Mouse (Mus musculus) forebrain, embryonic 13.5 days (tissue): ENCODE data around the gene Cd3g. TPM values are rescaled to one million over a fixed set of nuclear protein-coding genes. Genes with fewer than 3 reads are reported as not detected.

Experiments used
- ATAC-seq: fragments of 200-750 bp; cut with Nextera tagmentation; 2 replicates; pipeline ENCODE4 v1.8.0; 2017
- H3K27ac ChIP-seq: fragments of 300-500 bp; sonication (generic); 2 replicates; pipeline ENCODE4 v1.5.1; 2015; ENCODE audit warnings: inconsistent platforms, mild to moderate bottlenecking, moderate library complexity
- H3K27me3 ChIP-seq: fragments of 300-500 bp; sonication (generic); 2 replicates; pipeline ENCODE4 v1.6.1; 2015; ENCODE audit warnings: mild to moderate bottlenecking, inconsistent platforms
- H3K36me3 ChIP-seq: fragments of 300-500 bp; sonication (generic); 2 replicates; pipeline ENCODE4 v1.6.1; 2015; ENCODE audit warnings: mild to moderate bottlenecking, inconsistent platforms; ENCODE audit not compliant: poor library complexity, severe bottlenecking
- H3K4me1 ChIP-seq: fragments of 300-500 bp; sonication (generic); 2 replicates; pipeline ENCODE4 v1.6.1; 2015; ENCODE audit warnings: inconsistent platforms
- H3K4me2 ChIP-seq: fragments of 300-500 bp; sonication (generic); 2 replicates; pipeline ENCODE4 v1.6.1; 2015; ENCODE audit warnings: inconsistent platforms, mild to moderate bottlenecking, moderate library complexity
- H3K4me3 ChIP-seq: fragments of 300-500 bp; sonication (generic); 2 replicates; pipeline ENCODE4 v1.5.1; 2015; ENCODE audit warnings: mild to moderate bottlenecking, inconsistent platforms
- H3K9ac ChIP-seq: fragments of 300-500 bp; sonication (generic); 2 replicates; pipeline ENCODE4 v1.6.1; 2015; ENCODE audit warnings: mild to moderate bottlenecking, inconsistent platforms
- H3K9me3 ChIP-seq: fragments of 300-500 bp; sonication (generic); replicated peaks from 2 replicates; pipeline ENCODE4 v1.6.1; 2016; ENCODE audit warnings: inconsistent platforms
- WGBS: fragments of 180-500 bp; shearing (Covaris S2); methylation state at CpG from one replicate; pipeline ENCODE4 v1.1.7; 2015; 5-methylcytosine and 5-hydroxymethylcytosine counted together
- polyA plus RNA-seq: library from polyadenylated mRNA; unstranded; fragments of >200 nt; fragmentation: Nextera tagmentation; extraction: Ambion mirVana; gene quantifications from 2 replicates; pipeline ENCODE4 v1.2.1, GENCODE M21; 2015

The Cd3g gene
- polyA plus RNA-seq, 1 experiment from 2014 or later, result not detected

DNA sequence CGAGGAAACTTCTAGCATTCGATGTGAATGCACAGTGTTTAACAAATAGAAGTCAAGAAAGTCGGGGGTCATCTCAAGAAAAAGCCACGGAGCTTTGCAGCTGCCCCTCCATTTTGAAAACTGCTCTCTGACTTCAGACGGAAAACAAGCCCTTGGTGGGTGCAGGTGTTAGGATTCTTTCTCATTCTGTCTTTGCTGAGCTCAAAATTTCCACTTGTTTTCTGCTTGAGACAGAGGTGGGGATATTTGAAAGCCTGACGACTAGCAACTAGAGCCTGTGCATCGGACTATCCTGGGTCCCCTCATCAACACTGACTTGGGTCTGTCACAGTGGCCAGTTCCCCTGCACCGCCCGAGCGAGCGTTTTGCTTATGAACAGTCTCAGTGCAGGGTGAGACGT lies 27.2 kb upstream of the Cd3g start:
- Histone ChIP-seq H3K4me2 (no peak overlapping the region), H3K36me3 (no peaks in the 10 kb centered on the region), H3K27me3 (peaks cover 3% of the 10 kb centered on the region; the same call in 1 of the 2 replicates), H3K27ac (no peak overlapping the region), H3K9ac (no peak overlapping the region), H3K4me3 (no peak overlapping the region), H3K9me3 (no peaks in the 10 kb centered on the region), H3K4me1 (no peaks in the 10 kb centered on the region)
- 80% methylated on average over 12 of the region's 12 CpGs for WGBS
- ATAC-seq, result no peak

DNA sequence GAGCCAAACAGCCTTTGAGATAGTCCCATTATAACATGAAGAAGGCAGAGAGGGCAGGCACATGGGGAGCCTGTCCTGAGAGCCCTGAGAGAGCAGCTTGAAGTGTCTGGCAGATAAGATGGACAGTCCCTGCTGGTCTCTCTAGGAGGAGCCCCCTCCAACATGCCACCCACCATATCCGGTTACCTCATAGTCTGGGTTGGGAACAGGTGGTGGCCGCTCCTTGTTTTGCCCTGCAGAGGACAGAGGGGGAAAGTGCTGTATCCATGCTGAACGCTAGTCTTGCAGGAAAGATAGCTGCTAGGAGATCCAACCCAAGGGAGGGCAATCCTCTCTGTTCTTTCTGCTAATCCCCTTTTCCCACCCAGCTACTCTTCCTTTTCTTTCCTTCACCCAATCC lies 20.0 kb upstream of the Cd3g start:
- no peak overlapping the region for H3K4me3 ChIP-seq
- H3K9me3 ChIP-seq, result no peaks in the 10 kb centered on the region
- no peak overlapping the region for H3K4me2 ChIP-seq
- H3K27me3 ChIP-seq, result no peaks in the 10 kb centered on the region
- 74% methylated on average over 3 of the region's 3 CpGs for WGBS
- H3K27ac ChIP-seq, result no peak overlapping the region
- H3K36me3 ChIP-seq, result no peaks in the 10 kb centered on the region
- no peak for ATAC-seq
- H3K4me1 ChIP-seq, result no peaks in the 10 kb centered on the region
- no peak overlapping the region for H3K9ac ChIP-seq

DNA sequence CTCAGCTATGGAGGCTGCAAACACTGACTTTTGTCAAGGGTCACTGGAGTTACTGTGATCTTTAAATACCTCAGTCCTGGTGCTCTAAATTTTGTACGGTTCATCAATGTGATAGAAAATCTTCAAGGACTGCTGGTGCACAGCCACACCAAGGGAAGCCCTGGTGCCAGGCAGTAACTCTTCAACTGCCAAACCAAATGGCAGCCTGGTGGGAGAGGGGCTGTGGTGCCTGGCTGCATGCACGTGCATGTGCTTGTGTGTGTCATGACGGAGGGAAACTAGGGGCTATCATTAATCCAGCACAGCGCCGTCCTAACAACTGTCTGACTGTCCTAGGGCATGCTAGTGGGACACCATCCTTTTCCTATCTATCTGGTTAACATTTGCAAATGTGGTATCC lies 19.5 kb upstream of the Cd3g start:
- H3K36me3 ChIP-seq, result no peaks in the 10 kb centered on the region
- no peaks in the 10 kb centered on the region for H3K9me3 ChIP-seq
- H3K4me3 ChIP-seq, result no peak overlapping the region
- no peak overlapping the region for H3K27ac ChIP-seq
- H3K4me2 ChIP-seq, result no peak overlapping the region
- ATAC-seq, result no peak
- no peaks in the 10 kb centered on the region for H3K4me1 ChIP-seq
- no peaks in the 10 kb centered on the region for H3K27me3 ChIP-seq
- no peak overlapping the region for H3K9ac ChIP-seq
- 84% methylated on average over 5 of the region's 5 CpGs for WGBS

DNA sequence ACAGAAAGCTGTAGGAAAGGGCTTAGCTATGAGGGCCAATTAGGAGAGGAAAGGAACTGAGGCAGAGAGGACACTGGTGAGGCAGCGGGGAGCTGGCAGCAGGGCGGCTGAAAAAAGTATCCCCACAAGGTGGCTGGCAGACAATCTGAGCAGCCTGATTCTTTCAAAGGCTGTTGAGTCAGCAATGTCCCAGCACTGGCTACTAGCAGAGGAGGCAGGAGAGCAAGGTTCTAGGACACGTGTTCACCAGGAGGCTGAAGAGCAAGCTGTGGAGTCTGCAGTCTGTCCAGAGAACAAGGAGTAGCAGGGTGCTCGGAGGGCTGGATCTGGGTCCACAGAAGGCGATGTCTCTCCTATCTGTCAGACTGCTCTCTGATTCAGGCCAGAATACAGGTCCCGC lies 18.9 kb upstream of the Cd3g start:
- Histone ChIP-seq H3K27ac (no peak overlapping the region), H3K36me3 (no peaks in the 10 kb centered on the region), H3K4me2 (no peak overlapping the region), H3K27me3 (no peaks in the 10 kb centered on the region), H3K9me3 (no peaks in the 10 kb centered on the region), H3K4me3 (no peak overlapping the region), H3K4me1 (no peaks in the 10 kb centered on the region), H3K9ac (no peak overlapping the region)
- WGBS, result 53% methylated on average over 6 of the region's 6 CpGs
- no peak for ATAC-seq

DNA sequence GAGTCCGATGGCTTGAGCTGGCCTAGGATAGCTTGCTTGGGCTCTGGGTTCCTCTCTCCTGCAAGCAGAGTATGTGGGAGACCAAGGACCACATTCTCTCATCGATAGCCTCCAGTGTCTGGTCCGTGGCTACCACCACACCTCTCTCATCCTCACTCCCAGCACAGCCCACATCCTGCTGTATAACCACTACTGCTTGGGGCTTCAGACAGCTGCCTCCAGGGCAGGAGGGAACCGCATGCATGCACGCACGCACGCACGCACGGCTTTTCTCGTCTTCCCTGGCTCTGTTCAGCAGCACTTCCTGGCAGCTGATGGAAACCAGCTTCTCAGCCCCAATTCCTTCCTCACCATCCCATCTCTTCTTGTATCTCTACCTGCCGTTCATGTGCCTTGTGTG lies 17.9 kb upstream of the Cd3g start:
- H3K4me1 ChIP-seq, result no peaks in the 10 kb centered on the region
- H3K36me3 ChIP-seq, result no peaks in the 10 kb centered on the region
- no peak overlapping the region for H3K4me3 ChIP-seq
- H3K9ac ChIP-seq, result no peak overlapping the region
- no peak for ATAC-seq
- no peaks in the 10 kb centered on the region for H3K27me3 ChIP-seq
- H3K4me2 ChIP-seq, result no peak overlapping the region
- no peak overlapping the region for H3K27ac ChIP-seq
- WGBS, result 83% methylated on average over 11 of the region's 11 CpGs
- no peaks in the 10 kb centered on the region for H3K9me3 ChIP-seq

DNA sequence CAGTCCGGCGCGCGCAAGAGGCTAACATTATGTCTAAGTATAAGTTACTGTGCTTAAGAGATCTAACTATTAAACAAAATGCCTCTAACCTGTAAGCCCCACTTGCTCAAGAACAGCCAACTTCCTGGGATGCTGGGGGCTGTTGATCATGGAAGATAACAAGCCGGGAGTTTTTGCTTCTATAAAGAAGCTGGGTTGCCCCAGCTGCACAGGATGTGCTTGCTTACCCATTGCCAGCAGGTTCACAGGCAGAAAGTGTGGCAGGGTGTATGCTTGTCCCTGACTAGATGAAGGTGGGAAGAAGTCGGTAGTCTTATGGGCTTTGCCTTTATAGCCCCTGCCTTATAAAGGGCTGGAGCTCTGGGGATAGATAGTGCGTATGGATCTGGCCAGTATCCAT lies 16.4 kb upstream of the Cd3g start:
- H3K9ac ChIP-seq, result no peak overlapping the region
- H3K27ac ChIP-seq, result no peak overlapping the region
- ATAC-seq, result no peak
- no peaks in the 10 kb centered on the region for H3K4me1 ChIP-seq
- WGBS, result 96% methylated on average over 7 of the region's 7 CpGs
- no peaks in the 10 kb centered on the region for H3K9me3 ChIP-seq
- no peaks in the 10 kb centered on the region for H3K27me3 ChIP-seq
- H3K4me3 ChIP-seq, result no peak overlapping the region
- H3K36me3 ChIP-seq, result no peaks in the 10 kb centered on the region
- no peak overlapping the region for H3K4me2 ChIP-seq

DNA sequence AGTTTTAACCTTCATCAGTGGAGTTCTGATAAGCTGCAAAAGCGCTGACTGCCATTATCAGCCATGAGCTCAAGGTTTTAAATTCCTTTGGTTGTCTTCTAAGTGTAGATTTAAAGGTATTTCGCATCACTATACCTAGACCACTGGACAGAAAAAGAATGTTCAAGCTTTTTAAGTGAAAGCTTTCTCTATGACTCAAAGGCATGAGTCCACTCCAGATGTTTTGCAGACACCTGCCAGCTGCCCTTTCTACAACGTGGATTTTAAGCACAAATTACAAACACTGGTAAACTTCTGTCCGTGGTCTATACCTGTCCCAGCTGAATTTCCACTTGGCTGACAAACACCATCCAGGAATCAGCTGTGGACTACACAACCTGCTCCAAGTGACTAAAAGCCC lies 14.7 kb upstream of the Cd3g start:
- H3K9ac ChIP-seq, result no peak overlapping the region
- H3K4me2 ChIP-seq, result no peak overlapping the region
- no peaks in the 10 kb centered on the region for H3K36me3 ChIP-seq
- no peaks in the 10 kb centered on the region for H3K4me1 ChIP-seq
- H3K27me3 ChIP-seq, result no peaks in the 10 kb centered on the region
- WGBS, result 76% methylated on average over 4 of the region's 4 CpGs
- no peaks in the 10 kb centered on the region for H3K9me3 ChIP-seq
- no peak overlapping the region for H3K4me3 ChIP-seq
- no peak for ATAC-seq
- no peak overlapping the region for H3K27ac ChIP-seq

DNA sequence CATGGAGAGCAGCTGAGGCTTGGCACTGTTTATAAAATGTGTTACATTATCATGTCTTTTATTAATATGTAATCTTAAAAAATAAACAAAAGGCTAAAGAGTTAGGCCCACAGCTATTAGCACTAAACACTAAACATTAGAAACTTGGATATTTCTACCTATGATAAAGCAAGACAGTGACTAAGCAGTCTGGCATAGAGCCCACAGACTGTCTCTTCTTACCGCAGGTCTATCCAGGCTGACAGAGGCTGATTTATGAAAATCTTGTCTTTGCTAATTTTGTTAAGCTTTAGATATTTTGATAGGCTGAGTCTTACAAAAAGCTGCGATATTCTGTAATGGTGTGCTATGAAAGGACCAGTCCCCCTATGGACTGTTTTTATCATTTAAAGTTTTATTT lies 13.0 kb upstream of the Cd3g start:
- 97% methylated on average over 2 of the region's 2 CpGs for WGBS
- no peak overlapping the region for H3K4me2 ChIP-seq
- ATAC-seq, result no peak
- H3K36me3 ChIP-seq, result no peaks in the 10 kb centered on the region
- H3K9ac ChIP-seq, result no peak overlapping the region
- no peaks in the 10 kb centered on the region for H3K4me1 ChIP-seq
- H3K27me3 ChIP-seq, result no peaks in the 10 kb centered on the region
- H3K4me3 ChIP-seq, result no peak overlapping the region
- H3K9me3 ChIP-seq, result no peaks in the 10 kb centered on the region
- no peak overlapping the region for H3K27ac ChIP-seq

DNA sequence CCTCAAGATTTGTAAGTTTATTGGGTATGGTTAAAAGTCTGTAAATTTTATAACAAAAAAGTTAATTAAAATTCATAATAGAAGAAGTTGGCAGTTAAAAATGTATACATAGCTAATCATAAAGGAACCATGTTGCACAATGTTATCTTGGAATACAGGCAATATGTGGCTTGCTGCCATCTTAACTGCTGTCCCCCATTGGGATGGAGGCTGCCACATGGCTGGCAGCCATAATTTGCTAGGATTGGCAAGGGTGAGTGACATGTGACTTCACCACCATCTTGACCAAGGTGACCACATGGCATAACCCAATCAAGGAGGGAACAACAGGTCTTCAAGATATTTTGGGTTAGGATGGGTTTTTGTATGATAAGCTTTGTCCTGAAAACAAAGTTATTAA lies 12.0 kb upstream of the Cd3g start:
- ATAC-seq, result no peak
- no peak overlapping the region for H3K4me2 ChIP-seq
- no peaks in the 10 kb centered on the region for H3K4me1 ChIP-seq
- H3K27me3 ChIP-seq, result no peaks in the 10 kb centered on the region
- H3K4me3 ChIP-seq, result no peak overlapping the region
- no peak overlapping the region for H3K9ac ChIP-seq
- no peaks in the 10 kb centered on the region for H3K9me3 ChIP-seq
- H3K27ac ChIP-seq, result no peak overlapping the region
- H3K36me3 ChIP-seq, result no peaks in the 10 kb centered on the region

DNA sequence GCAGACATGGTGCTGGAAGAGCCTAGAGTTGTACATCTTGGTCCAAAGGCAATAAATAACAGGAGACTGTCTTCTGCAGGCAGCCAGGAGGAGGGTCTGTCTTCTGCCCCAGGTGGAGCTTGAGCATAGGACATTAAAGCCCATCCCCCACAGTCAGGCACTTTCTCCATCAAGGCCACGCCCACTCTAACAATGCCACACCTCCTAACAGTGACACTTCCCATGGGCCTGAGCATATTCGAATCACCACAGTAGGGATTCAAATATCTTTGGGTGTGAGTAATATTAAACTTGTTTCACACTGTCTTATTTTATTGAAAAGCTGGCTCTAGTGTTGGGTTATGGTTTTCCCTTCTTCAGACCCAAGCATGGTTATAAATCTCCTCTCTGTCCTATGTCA lies 11.6 kb upstream of the Cd3g start:
- no peak for ATAC-seq
- WGBS, result 89% methylated on average over 2 of the region's 2 CpGs
- Histone ChIP-seq H3K4me3 (no peak overlapping the region), H3K9me3 (no peaks in the 10 kb centered on the region), H3K27me3 (no peaks in the 10 kb centered on the region), H3K4me2 (no peak overlapping the region), H3K36me3 (no peaks in the 10 kb centered on the region), H3K4me1 (no peaks in the 10 kb centered on the region), H3K9ac (no peak overlapping the region), H3K27ac (no peak overlapping the region)

DNA sequence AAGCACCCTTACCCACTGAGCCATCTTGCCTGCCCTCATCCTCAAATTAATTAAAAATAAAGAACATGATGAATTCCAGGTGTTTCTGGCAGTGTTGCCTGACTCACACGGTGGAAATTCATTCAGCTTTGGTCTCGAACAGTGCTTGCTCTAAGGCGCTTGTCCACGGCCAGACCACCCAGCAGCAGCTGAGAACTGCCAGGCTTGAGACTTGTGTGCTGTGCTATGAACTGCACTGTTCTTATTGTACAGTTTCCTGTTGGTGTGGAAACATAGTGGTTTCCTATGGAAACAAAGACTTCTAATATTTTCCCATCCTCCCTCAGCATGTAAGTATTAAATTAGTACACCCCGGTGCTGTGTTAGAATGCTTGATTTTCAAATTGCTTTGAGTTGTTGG lies 6.7 kb upstream of the Cd3g start:
- ATAC-seq, result no peak
- no peak overlapping the region for H3K9ac ChIP-seq
- H3K4me1 ChIP-seq, result no peaks in the 10 kb centered on the region
- H3K9me3 ChIP-seq, result no peaks in the 10 kb centered on the region
- H3K4me2 ChIP-seq, result no peak overlapping the region
- 77% methylated on average over 5 of the region's 5 CpGs for WGBS
- H3K27ac ChIP-seq, result no peak overlapping the region
- H3K27me3 ChIP-seq, result no peaks in the 10 kb centered on the region
- no peaks in the 10 kb centered on the region for H3K36me3 ChIP-seq
- H3K4me3 ChIP-seq, result no peak overlapping the region

DNA sequence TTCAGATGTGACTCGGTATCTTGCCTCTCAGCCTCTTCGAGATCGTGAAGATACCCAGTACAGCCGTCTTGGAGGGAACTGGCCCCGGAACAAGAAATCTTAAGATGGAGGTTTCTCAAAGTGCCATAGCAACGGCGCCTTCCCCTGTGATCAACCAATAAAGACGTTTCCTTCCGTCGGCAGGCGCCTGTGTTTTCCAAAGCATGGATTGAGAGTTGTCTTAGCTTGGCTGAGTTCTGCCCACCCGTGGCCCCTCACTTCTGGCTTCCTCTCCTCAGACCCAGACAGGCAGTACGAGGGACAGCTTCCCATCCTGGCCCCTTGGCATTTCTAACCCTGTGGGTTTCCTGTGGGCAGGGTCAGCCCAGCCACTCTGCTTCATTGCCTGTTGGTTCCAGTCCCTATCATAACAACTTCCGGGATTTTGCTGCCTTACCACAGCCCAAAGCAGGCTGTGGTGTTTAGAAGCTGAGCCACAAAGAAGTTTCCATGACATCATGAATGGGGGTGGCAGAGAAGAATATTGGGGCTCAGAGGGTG lies 6.1 kb upstream of the Cd3g start:
- no peak overlapping the region for H3K27ac ChIP-seq

DNA sequence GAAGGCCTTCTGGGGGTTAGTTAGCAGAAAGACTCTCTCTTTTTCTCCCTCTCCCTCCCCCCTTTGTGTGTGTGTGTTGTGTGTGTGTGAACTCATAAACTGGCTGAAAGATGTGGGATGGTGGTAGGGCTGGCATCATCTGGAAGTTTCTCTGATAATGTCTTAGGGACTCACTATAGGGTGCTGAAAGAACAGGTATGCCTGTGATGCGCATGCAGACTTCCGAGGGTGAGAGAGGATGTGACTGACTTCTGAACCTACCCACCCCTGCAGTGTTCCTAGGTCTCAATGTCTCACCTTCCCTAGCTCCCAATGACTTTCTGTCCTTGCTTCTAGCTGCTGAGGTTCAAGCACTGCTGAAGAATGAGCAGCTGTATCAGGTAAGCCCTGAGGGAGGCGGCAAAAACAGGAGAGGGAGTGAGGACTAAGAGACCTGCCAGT lies 5.5 kb upstream of the Cd3g start:
- no peak for ATAC-seq
- no peaks in the 10 kb centered on the region for H3K36me3 ChIP-seq
- H3K4me1 ChIP-seq, result no peaks in the 10 kb centered on the region
- H3K4me3 ChIP-seq, result no peak overlapping the region
- 91% methylated on average over 3 of the region's 3 CpGs for WGBS
- H3K4me2 ChIP-seq, result no peak overlapping the region
- H3K9me3 ChIP-seq, result no peaks in the 10 kb centered on the region
- H3K9ac ChIP-seq, result no peak overlapping the region
- H3K27ac ChIP-seq, result no peak overlapping the region
- no peaks in the 10 kb centered on the region for H3K27me3 ChIP-seq

More for the DNA sequence above, 6.1 kb upstream of the Cd3g start:
- Histone ChIP-seq H3K9ac (no peak overlapping the region), H3K4me3 (no peak overlapping the region), H3K4me2 (no peak overlapping the region), H3K27me3 (no peaks in the 10 kb centered on the region), H3K9me3 (no peaks in the 10 kb centered on the region), H3K36me3 (no peaks in the 10 kb centered on the region), H3K4me1 (no peaks in the 10 kb centered on the region)
- WGBS, result 69% methylated on average over 14 of the region's 14 CpGs
- ATAC-seq, result no peak
